Mouse (Mus musculus) kidney, adult 2 months (tissue): ENCODE data around the gene Ankrd39.

Experiments used
- CTCF ChIP-seq: fragments of 200-500 bp; conservative IDR thresholded peaks from 2 replicates; pipeline ENCODE4 v1.5.1; 2011; ENCODE audit warnings: low read depth, mild to moderate bottlenecking, control low read depth, low read length, moderate library complexity, mixed read lengths; ENCODE audit not compliant: insufficient read depth, insufficient read length
- POLR2A ChIP-seq: fragments of 200-500 bp; IDR thresholded peaks from one replicate; pipeline ENCODE4 v1.6.1; 2011; ENCODE audit warnings: low read depth, low read length, control low read depth

DNA sequence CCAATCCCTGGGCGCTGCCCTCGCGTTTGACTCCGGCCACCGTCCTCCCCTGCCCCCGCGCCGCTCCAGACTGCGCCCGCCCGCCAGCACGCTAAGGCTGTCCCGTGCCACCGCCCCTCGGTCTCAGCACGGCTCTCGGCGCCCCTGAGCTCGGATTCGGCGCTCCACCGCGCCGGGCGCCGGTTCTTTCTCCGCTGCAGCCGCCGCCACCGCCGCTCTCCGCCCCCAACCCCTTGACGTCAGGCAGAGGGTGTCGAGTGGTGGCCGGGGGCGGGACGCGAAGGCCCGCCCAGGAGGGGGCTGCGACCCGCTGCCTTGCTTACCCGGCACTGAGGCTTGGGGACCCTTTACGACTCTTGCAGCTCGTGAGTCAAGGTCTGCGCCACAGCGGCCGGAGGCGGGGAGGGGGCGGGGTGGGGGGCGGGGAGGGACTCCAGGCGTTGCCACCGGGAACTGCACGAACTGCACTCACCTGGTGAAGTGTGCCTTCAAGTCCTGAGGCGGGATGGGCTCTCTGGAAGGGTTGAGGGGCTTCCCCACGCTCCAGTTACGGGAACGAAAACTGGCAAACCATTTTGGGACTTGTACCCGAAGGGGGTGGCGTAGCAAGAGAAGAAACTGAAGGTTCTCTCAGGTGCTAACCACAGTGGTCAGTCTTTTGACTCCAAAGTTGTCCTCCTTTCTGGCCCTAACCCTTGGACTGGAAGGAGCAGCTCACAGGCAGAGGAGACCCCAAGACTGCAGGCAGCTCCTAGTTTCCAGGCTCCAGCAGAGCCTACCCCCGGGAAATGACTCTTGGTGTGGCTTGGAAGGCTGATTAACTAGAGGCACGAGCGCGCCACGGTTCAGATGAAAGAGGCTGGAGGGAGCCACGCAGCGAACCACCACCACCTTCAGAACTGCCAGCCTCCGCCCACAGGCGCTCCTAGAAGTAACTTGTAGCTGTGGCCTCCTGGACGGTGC lies 11.1 kb upstream of the Ankrd39 start, which contains the start of gene Sema4c:
- TF ChIP-seq CTCF (no peak), POLR2A (no peak)
